Mouse (Mus musculus): ENCODE results near the gene Wnt11.

DNA sequence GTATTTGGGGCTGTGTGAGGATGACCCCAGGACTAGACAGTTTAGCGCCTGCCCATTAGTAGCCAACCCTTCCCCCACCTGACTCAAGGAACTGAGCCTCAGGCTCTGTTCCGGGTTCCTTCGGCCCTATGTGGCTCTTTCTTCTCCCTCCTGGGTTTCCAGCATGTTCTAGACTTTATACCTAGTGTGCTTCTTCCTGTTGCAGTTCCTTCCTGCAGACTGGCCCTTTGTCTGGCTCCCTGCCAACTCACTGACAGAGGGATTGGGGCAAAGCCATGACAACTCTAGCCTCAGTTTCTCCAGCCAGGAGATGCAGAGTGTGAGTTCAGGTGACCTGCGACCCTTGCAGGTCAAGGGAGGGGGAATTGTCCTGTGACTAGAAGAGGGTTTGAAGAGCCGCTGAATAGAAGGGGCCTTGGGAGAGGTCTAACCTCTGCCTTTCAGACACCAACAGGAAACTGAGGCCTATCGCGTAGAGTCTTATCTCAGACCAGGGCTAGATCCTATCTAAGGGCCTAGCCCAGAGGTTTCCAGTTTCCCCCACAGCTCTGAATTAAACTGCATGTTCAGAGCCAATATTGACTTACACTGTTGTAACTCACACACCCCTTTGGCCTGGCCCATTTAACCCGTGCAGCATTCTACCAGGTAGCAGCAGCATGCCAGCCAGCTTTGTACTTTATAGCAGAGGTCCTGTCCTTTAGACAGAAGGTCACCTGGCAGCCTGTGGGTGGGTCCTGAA lies 14.2 kb downstream of the Wnt11 start:
- TF ChIP-seq CTCF (IDR thresholded peaks at IDR 0.05; ENCODE audit: low read depth) (no peak), EP300 (optimal IDR thresholded peaks at IDR 0.05) (no peak)

All from stomach, postnatal 0 days (tissue).